Mouse (Mus musculus): ENCODE measurements around the gene Mybl2. TPM values are rescaled to one million over a fixed set of nuclear protein-coding genes. Genes with fewer than 3 reads are reported as not detected.
A peak's percentile ranks its signal among the peaks of the same experiment; 100 is the strongest.

Gene Mybl2
- polyA plus RNA-seq, 1 experiment, result 6.5 TPM

DNA sequence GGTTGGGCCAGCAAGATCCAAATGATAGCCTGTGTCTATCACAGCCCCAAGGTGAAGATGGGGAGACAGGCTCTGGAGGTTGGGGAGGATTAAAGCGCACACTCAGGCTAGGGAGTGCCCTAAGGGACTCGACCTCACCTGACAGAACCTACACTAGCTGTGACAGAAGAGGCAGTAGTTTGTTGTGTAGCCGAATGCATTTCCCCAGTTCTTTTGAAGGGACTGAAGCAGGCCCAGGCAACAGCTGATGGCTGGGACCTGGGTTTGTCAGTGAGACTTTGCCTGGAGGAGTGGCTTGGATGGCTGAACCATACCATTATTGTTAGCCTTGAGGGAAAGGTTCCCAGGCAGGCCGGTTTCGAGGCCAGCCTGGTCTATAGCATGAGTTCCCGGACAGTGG is 30.6 kb downstream of the Mybl2 start:
- Histone ChIP-seq H3K4me3 (ENCODE audit: insufficient read depth, low read length) (no peak overlapping the region), H3K4me1 (ENCODE audit: control insufficient read depth, insufficient read depth, low read length) (no peaks in the 10 kb centered on the region; the same call in 1 of the 2 replicates), H3K27ac (ENCODE audit: insufficient read depth, low read depth, low read length) (no peak overlapping the region)
- TF ChIP-seq CTCF (IDR thresholded peaks at IDR 0.05; ENCODE audit: low read depth, low read length) (no peak), POLR2A (IDR thresholded peaks at IDR 0.05; ENCODE audit: borderline replicate concordance, low read depth, low read length) (no peak)

DNA sequence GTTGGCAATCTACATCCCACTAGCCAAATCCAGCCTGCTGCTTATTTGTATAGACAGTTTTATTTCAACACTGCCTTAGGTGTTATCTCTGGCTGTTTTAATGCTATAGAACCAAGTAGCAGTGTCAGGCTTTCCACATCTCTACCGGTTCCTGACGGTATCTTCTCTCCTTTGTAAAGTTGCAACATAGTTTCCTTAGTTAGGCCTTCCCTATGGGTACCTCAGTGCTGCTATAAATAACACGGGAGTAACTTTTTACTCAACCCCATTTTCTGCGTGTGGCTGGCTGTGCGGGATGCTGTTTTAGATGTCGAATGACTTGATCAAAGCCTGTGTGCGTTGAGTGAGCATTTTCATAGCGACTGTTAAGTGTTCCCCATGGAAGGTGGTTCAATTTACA is 32.1 kb downstream of the Mybl2 start:
- TF ChIP-seq CTCF (IDR thresholded peaks at IDR 0.05; ENCODE audit: low read depth, low read length) (no peak), POLR2A (IDR thresholded peaks at IDR 0.05; ENCODE audit: borderline replicate concordance, low read depth, low read length) (no peak)
- H3K4me1 ChIP-seq (ENCODE audit: control insufficient read depth, insufficient read depth, low read length), result no peaks in the 10 kb centered on the region; the same call in 1 of the 2 replicates
- H3K4me3 ChIP-seq (ENCODE audit: insufficient read depth, low read length), result no peak overlapping the region

DNA sequence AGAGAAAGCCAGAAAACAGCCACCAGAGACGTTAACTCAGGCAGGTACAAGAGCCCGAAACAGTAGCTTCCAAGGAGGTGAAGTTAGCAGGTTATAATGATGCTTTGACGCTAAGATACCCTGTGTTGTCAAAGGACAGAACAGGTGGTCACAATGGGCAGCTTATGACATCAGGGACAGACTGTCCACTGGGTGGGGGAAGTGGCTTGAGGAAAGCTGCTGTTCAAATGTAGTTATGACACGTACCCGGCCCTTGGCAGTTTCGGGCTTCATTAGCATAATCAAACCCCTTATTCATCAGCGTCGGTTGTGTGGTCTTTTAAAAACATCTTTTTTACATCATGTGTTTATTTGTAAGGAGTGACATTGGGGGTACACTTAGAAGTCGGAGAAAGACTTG is 33.2 kb downstream of the Mybl2 start, which contains the start of gene Gtsf1l:
Gene Gtsf1l, minus strand, starts transcription at position 128 of the 400 bp plus-strand sequence.
- TF ChIP-seq CTCF (IDR thresholded peaks at IDR 0.05; ENCODE audit: low read depth, low read length) (no peak), POLR2A (IDR thresholded peaks at IDR 0.05; ENCODE audit: borderline replicate concordance, low read depth, low read length) (no peak)
- Histone ChIP-seq H3K27ac (ENCODE audit: insufficient read depth, low read depth, low read length) (no peak within 1 kb of the TSS), H3K4me3 (ENCODE audit: insufficient read depth, low read length) (no peak within 1 kb of the TSS), H3K4me1 (ENCODE audit: control insufficient read depth, insufficient read depth, low read length) (no peaks in the 10 kb centered on the region; the same call in 1 of the 2 replicates)

More for the DNA sequence above, 32.1 kb downstream of the Mybl2 start:
- H3K27ac ChIP-seq (ENCODE audit: insufficient read depth, low read depth, low read length), result no peak overlapping the region

DNA sequence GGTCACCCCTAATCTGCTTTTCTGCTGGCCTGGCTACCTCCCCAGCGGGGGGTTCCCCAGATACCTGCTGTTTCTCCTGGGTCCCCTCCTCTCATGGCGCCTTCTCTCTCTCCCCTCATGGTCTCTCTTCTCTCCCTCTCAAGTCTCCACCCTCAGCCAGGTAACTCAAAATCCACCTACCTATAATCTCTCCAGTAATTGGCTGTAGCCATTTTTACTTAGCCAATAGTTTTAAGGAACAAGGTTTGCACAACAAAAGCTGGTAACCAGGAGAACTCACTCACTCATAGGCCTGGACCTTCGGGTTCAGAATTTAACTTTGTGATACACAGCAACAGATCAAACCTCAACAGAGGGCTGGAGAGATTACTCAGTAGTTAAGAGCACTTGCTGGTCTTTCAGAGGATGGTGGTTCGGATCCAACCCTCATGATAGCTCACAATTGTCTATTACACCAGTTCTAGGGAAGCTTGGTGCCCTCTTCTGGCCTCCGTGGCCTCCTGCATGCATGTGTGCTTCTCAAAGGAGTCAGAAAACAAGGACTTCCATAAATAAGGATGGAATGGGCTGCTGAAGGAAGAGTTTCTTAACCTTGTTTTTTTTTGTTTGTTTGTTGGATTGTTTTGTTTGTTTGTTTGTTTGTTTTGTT is 35.1 kb downstream of the Mybl2 start:
- H3K4me3 ChIP-seq (ENCODE audit: insufficient read depth, low read length), result no peak overlapping the region
- H3K4me1 ChIP-seq (ENCODE audit: control insufficient read depth, insufficient read depth, low read length), result no peaks in the 10 kb centered on the region
- TF ChIP-seq POLR2A (IDR thresholded peaks at IDR 0.05; ENCODE audit: borderline replicate concordance, low read depth, low read length), result no peak
- peak; percentile 19; the same call in 1 of the 2 replicates for TF ChIP-seq CTCF (IDR thresholded peaks at IDR 0.05; ENCODE audit: low read depth, low read length)
- H3K27ac ChIP-seq (ENCODE audit: insufficient read depth, low read depth, low read length), result no peak overlapping the region

DNA sequence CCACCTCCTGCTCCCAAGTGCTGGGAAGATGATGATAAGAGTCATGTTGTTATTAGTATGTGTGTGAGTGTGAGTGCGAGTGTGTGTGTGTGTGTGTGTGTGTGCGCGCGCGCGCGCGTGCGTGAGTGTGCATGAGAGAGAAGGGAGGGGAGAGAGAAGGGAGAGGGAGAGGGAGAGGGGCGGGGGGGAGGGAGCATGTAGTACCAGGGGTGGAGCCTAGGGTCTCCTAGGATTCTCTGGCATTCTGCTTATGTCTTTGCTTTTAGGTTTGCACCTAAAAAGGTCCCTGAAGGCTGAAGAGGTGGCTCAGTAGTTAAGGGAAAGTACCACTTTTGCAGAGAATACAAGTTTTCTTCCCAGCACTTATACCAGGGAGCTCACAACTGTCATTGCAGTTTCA is 40.4 kb downstream of the Mybl2 start:
- Histone ChIP-seq H3K27ac (ENCODE audit: insufficient read depth, low read depth, low read length) (no peak overlapping the region), H3K4me3 (ENCODE audit: insufficient read depth, low read length) (no peak overlapping the region), H3K4me1 (ENCODE audit: control insufficient read depth, insufficient read depth, low read length) (no peaks in the 10 kb centered on the region)
- TF ChIP-seq CTCF (IDR thresholded peaks at IDR 0.05; ENCODE audit: low read depth, low read length), result no peak
- no peak for TF ChIP-seq POLR2A (IDR thresholded peaks at IDR 0.05; ENCODE audit: borderline replicate concordance, low read depth, low read length)

DNA sequence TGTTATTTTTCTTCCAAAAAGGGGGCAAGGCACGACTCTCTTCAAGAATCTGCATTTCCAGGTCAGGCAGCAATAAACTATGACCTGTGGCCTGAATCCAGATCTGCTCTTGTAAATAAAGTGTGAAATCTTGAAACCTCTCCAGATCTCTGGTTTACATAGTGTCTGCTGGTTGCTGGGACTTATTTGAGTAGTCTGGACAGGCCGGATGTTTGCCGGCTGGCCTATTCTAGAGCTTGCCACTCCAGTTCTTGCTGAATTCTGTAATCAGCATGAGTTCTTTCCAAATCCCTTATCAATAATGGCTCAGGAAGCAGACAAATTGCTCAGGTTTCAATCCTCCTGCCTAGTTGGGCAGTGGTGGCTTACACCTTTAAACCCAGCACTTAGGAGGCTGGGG is 41.3 kb downstream of the Mybl2 start:
- H3K4me3 ChIP-seq (ENCODE audit: insufficient read depth, low read length), result no peak overlapping the region
- H3K4me1 ChIP-seq (ENCODE audit: control insufficient read depth, insufficient read depth, low read length), result peaks cover 4% of the 10 kb centered on the region; the same call in 1 of the 2 replicates
- TF ChIP-seq POLR2A (IDR thresholded peaks at IDR 0.05; ENCODE audit: borderline replicate concordance, low read depth, low read length), result no peak
- H3K27ac ChIP-seq (ENCODE audit: insufficient read depth, low read depth, low read length), result no peak overlapping the region

DNA sequence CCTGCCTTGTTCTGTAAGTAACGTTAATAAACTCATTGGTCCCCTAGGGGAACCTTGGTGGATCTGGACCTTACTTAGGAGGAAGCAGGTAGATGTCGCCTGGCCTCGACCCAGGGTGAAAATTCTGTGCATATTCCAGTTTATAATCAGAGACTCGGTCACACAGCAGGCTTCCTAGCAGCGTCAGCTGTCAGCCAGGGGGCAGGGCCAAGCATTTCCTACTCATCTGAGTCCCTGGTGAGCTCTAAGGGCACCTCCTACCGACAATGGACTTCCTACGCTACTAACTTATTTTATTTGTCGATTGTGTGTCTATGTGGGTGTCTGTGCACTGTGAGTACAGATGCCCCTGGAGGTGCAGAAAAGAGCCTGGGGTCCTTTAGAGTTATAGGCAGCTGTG is 45.4 kb downstream of the Mybl2 start:
- no peak for TF ChIP-seq CTCF (IDR thresholded peaks at IDR 0.05; ENCODE audit: low read depth, low read length)
- TF ChIP-seq POLR2A (IDR thresholded peaks at IDR 0.05; ENCODE audit: borderline replicate concordance, low read depth, low read length), result no peak
- H3K4me1 ChIP-seq (ENCODE audit: control insufficient read depth, insufficient read depth, low read length), result peaks cover 4% of the 10 kb centered on the region; the same call in 1 of the 2 replicates
- H3K4me3 ChIP-seq (ENCODE audit: insufficient read depth, low read length), result no peak overlapping the region
- no peak overlapping the region for H3K27ac ChIP-seq (ENCODE audit: insufficient read depth, low read depth, low read length)

DNA sequence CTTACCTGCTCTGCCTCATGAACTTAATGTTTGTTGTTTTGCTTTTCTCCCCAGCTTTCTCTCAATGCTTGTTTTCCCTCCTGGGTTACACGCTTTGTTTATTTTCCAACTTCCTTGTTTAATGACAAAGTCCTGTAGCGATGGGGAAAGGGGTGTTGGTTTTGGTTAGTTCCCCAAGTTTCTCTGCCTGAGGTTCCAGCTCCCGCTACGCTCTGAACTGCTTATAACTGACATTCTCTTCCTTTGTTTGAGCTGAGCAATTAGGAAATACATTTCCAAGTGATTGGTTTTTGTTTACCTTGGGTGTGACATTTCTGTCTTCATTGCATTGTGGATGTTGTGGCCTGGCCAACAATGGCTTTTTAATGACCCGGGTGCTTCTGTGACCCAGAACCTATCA is 46.1 kb downstream of the Mybl2 start:
- TF ChIP-seq CTCF (IDR thresholded peaks at IDR 0.05; ENCODE audit: low read depth, low read length) (no peak), POLR2A (IDR thresholded peaks at IDR 0.05; ENCODE audit: borderline replicate concordance, low read depth, low read length) (no peak)
- Histone ChIP-seq H3K27ac (ENCODE audit: insufficient read depth, low read depth, low read length) (no peak overlapping the region), H3K4me1 (ENCODE audit: control insufficient read depth, insufficient read depth, low read length) (peaks cover 4% of the 10 kb centered on the region; the same call in 1 of the 2 replicates), H3K4me3 (ENCODE audit: insufficient read depth, low read length) (no peak overlapping the region)

DNA sequence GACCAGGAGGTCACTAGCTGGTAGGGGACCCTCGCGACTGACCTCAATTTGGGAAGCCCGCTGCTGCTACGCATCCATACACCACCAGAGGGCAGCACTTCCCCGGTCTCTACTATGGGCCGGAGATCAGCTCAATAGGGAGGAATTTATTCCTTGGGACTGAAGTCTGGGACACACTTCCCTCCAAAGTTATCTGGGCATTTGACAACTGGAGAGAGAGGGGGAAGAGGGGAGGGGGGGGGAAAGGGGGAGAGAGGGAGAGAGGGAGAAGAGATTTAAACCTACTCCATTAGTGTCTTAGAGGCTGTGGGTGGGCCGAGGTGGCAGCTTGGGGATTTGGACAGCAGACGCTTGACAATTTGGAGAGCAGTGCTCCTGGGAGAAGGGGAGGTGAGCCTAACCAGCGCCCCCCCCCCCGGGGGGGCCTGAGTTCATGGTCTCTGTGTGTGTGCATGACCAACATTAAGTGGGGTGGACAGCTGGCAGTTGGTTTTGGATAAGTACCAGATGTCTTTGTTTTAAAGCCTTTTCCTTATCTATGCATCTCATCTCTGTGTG is 47.2 kb downstream of the Mybl2 start:
- peak; percentile 87 for TF ChIP-seq CTCF (IDR thresholded peaks at IDR 0.05; ENCODE audit: low read depth, low read length)
- TF ChIP-seq POLR2A (IDR thresholded peaks at IDR 0.05; ENCODE audit: borderline replicate concordance, low read depth, low read length), result no peak
- H3K4me1 ChIP-seq (ENCODE audit: control insufficient read depth, insufficient read depth, low read length), result peaks cover 4% of the 10 kb centered on the region; the same call in 1 of the 2 replicates
- no peak overlapping the region for H3K27ac ChIP-seq (ENCODE audit: insufficient read depth, low read depth, low read length)
- no peak overlapping the region for H3K4me3 ChIP-seq (ENCODE audit: insufficient read depth, low read length)

DNA sequence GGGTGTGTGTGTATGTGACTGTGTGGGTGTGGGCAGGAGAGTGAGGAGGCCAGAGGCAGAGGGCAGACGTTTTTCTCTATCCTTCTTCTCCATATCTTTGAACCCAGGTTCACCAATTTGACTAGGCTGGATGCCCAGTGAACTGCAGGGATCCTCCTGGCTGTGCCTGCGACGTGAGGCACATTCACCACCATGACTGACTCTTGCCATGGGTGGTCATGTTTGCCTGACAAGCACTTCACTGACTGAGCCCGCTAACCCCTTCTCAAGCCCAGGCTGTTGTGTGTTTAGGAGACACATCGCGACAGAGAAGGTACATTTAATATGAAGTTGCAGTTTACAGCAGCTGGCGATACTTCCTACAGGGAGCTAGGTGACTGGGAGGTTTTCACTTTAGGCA is 47.7 kb downstream of the Mybl2 start:
- Histone ChIP-seq H3K27ac (ENCODE audit: insufficient read depth, low read depth, low read length) (no peak overlapping the region), H3K4me3 (ENCODE audit: insufficient read depth, low read length) (no peak overlapping the region), H3K4me1 (ENCODE audit: control insufficient read depth, insufficient read depth, low read length) (peaks cover 4% of the 10 kb centered on the region; the same call in 1 of the 2 replicates)
- no peak for TF ChIP-seq CTCF (IDR thresholded peaks at IDR 0.05; ENCODE audit: low read depth, low read length)
- TF ChIP-seq POLR2A (IDR thresholded peaks at IDR 0.05; ENCODE audit: borderline replicate concordance, low read depth, low read length), result no peak

All from bone marrow macrophage, adult 2 months (primary cell).